Mouse (Mus musculus): ENCODE results near the gene Dtx2.

Dtx2 gene

GRCm38 (mm10) chr5:135974365-135974764, 20.2 kb upstream of the Dtx2 start, which contains the start of gene Ssc4d:
Gene Ssc4d, minus strand, starts transcription at chr5:135974531.
- no peak for DNase-seq (ENCODE audit: extremely low read depth, low read depth)

- no peak for DNase-seq (ENCODE audit: extremely low read depth, low read depth)
Observed at GRCm38 (mm10) chr5:135975893-135976668, 18.5 kb upstream of the Dtx2 start.

GRCm38 (mm10) chr5:135979381-135979780, 15.2 kb upstream of the Dtx2 start:
- DNase-seq (ENCODE audit: extremely low read depth, low read depth): no peak

GRCm38 (mm10) chr5:135979904-135980303, 14.7 kb upstream of the Dtx2 start, which contains the start of gene Zp3:
Gene Zp3, plus strand, starts transcription at chr5:135980099.
- DNase-seq (ENCODE audit: extremely low read depth, low read depth): no peak

GRCm38 (mm10) chr5:135982398-135982797, 12.2 kb upstream of the Dtx2 start:
- DNase-seq (ENCODE audit: extremely low read depth, low read depth): no peak

- no peak for DNase-seq (ENCODE audit: extremely low read depth, low read depth)
Observed at GRCm38 (mm10) chr5:135984546-135985044, 10.0 kb upstream of the Dtx2 start.

- no peak for DNase-seq (ENCODE audit: extremely low read depth, low read depth)
Observed at GRCm38 (mm10) chr5:135987248-135987647, 7.4 kb upstream of the Dtx2 start.

GRCm38 (mm10) chr5:135990601-135991000, 4.0 kb upstream of the Dtx2 start:
- peak; percentile 71 for DNase-seq (ENCODE audit: extremely low read depth, low read depth)

GRCm38 (mm10) chr5:135993381-135993965, 1.1 kb upstream of the Dtx2 start:
- DNase-seq (ENCODE audit: extremely low read depth, low read depth): no peak

- no peak for DNase-seq (ENCODE audit: extremely low read depth, low read depth)
Observed at GRCm38 (mm10) chr5:135994335-135994724, 270 bp upstream of the Dtx2 start.

- no peak for DNase-seq (ENCODE audit: extremely low read depth, low read depth)
Observed at GRCm38 (mm10) chr5:135996162-135996561, 1.6 kb downstream of the Dtx2 start.

GRCm38 (mm10) chr5:136001222-136001621, 6.6 kb downstream of the Dtx2 start:
- no peak for DNase-seq (ENCODE audit: extremely low read depth, low read depth)

GRCm38 (mm10) chr5:136002325-136002724, 7.7 kb downstream of the Dtx2 start:
- DNase-seq (ENCODE audit: extremely low read depth, low read depth): no peak

- DNase-seq (ENCODE audit: extremely low read depth, low read depth): no peak
Observed at GRCm38 (mm10) chr5:136002751-136003151, 8.2 kb downstream of the Dtx2 start.

- DNase-seq (ENCODE audit: extremely low read depth, low read depth): no peak
Observed at GRCm38 (mm10) chr5:136004537-136004936, 9.9 kb downstream of the Dtx2 start.

- no peak for DNase-seq (ENCODE audit: extremely low read depth, low read depth)
Observed at GRCm38 (mm10) chr5:136007745-136008144, 13.1 kb downstream of the Dtx2 start.

GRCm38 (mm10) chr5:136014877-136015276, 20.3 kb downstream of the Dtx2 start:
- DNase-seq (ENCODE audit: extremely low read depth, low read depth): no peak

- no peak for DNase-seq (ENCODE audit: extremely low read depth, low read depth)
Observed at GRCm38 (mm10) chr5:136015586-136015985, 21.0 kb downstream of the Dtx2 start.

GRCm38 (mm10) chr5:136016014-136016876, 21.6 kb downstream of the Dtx2 start:
- DNase-seq (ENCODE audit: extremely low read depth, low read depth): no peak

GRCm38 (mm10) chr5:136017262-136017661, 22.7 kb downstream of the Dtx2 start:
- DNase-seq (ENCODE audit: extremely low read depth, low read depth): no peak

GRCm38 (mm10) chr5:136018726-136019125, 24.1 kb downstream of the Dtx2 start:
- DNase-seq (ENCODE audit: extremely low read depth, low read depth): no peak

GRCm38 (mm10) chr5:136019907-136020306, 25.3 kb downstream of the Dtx2 start:
- DNase-seq (ENCODE audit: extremely low read depth, low read depth): no peak
